Mouse (Mus musculus) forebrain, embryonic 14.5 days (tissue): ENCODE measurements at regions not wholly inside any gene's neighbourhood (a gene's known extent, or its start where the extent isn't known, plus 50 kb on each side); places are given as distances from the start of the nearest gene placed in this dataset.

Experiments used
- ATAC-seq: fragments of 200-750 bp; cut with Nextera tagmentation; 2 replicates; pipeline ENCODE4 v1.8.0; 2017; ENCODE audit warnings: mild to moderate bottlenecking, moderate library complexity
- DNase-seq: peaks from one replicate; pipeline ENCODE4 v3.0.0-alpha.2; 2015; ENCODE audit warnings: low spot score
- H3K27ac ChIP-seq: fragments of 300-500 bp; sonication (generic); 2 replicates; pipeline ENCODE4 v1.5.1; 2014; ENCODE audit warnings: low read depth, mild to moderate bottlenecking, control low read depth, low read length, moderate library complexity
- H3K27me3 ChIP-seq: fragments of 300-500 bp; sonication (generic); replicated peaks from 2 replicates; pipeline ENCODE4 v1.6.1; 2014; ENCODE audit warnings: low read length, control low read depth, mixed read lengths; ENCODE audit not compliant: control insufficient read depth, insufficient read depth
- H3K36me3 ChIP-seq: fragments of 300-500 bp; sonication (generic); 2 replicates; pipeline ENCODE4 v1.6.1; 2014; ENCODE audit warnings: low read length, control low read depth; ENCODE audit not compliant: control insufficient read depth, insufficient read depth
- H3K4me1 ChIP-seq: fragments of 300-500 bp; sonication (generic); 2 replicates; pipeline ENCODE4 v1.6.1; 2014; ENCODE audit warnings: antibody characterized with exemption, low read length, control low read depth; ENCODE audit not compliant: control insufficient read depth, insufficient read depth
- H3K4me2 ChIP-seq: fragments of 300-500 bp; sonication (generic); 2 replicates; pipeline ENCODE4 v1.6.1; 2014; ENCODE audit warnings: mild to moderate bottlenecking, control low read depth, low read length
- H3K4me3 ChIP-seq: fragments of 300-500 bp; sonication (generic); 2 replicates; pipeline ENCODE4 v1.5.1; 2014; ENCODE audit warnings: low read depth, low read length, control low read depth
- H3K9ac ChIP-seq: fragments of 300-500 bp; sonication (generic); 2 replicates; pipeline ENCODE4 v1.6.1; 2014; ENCODE audit warnings: mild to moderate bottlenecking, low read length, control low read depth, moderate library complexity
- H3K9me3 ChIP-seq: fragments of 300-500 bp; sonication (generic); replicated peaks from 2 replicates; pipeline ENCODE4 v1.6.1; 2016; ENCODE audit warnings: low read length, control low read depth, mixed read lengths; ENCODE audit not compliant: control insufficient read depth
- WGBS: fragments of 180-500 bp; shearing (Covaris S2); extraction: QIAGEN DNeasy Blood & Tissue Kit; methylation state at CpG from one replicate; pipeline ENCODE4 v1.1.7; 2014; 5-methylcytosine and 5-hydroxymethylcytosine counted together

DNA sequence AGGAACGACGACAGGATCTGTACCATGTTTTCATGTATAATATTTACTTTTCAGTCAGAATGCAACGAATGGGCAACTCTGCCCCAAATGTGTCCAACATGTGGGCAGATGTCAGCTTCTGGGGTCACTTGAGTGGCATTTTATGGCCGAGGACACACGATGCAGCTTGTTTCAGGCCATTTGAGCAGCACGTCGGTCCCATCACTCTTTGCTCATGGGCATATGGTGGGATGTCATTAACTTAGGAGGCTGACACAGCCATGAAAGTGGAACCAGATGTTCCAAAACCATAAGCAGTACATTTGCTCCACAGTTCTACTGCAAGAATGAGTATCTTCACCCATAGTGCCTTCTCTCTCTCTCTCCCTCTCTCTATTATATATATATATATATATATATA, 499.1 kb upstream of the Sox9 start:
- no peak overlapping the region for H3K4me3 ChIP-seq
- H3K9me3 ChIP-seq: no peaks in the 10 kb centered on the region
- H3K4me2 ChIP-seq: no peak overlapping the region
- no peak for DNase-seq
- no peaks in the 10 kb centered on the region for H3K27me3 ChIP-seq
- H3K4me1 ChIP-seq: no peaks in the 10 kb centered on the region
- ATAC-seq: no peak
- 91% methylated on average over 7 of the region's 7 CpGs for WGBS
- H3K27ac ChIP-seq: no peak overlapping the region
- no peak overlapping the region for H3K9ac ChIP-seq
- no peaks in the 10 kb centered on the region for H3K36me3 ChIP-seq

GRCm38 (mm10) chr11:112298901-112299341, 483.1 kb upstream of the Sox9 start:
- Histone ChIP-seq H3K4me2 (no peak overlapping the region), H3K27me3 (no peaks in the 10 kb centered on the region), H3K4me1 (no peaks in the 10 kb centered on the region), H3K36me3 (no peaks in the 10 kb centered on the region), H3K9ac (no peak overlapping the region), H3K27ac (no peak overlapping the region), H3K9me3 (no peaks in the 10 kb centered on the region), H3K4me3 (no peak overlapping the region)
- 85% methylated on average over 5 of the region's 5 CpGs for WGBS
- ATAC-seq: no peak
- DNase-seq: no peak

GRCm38 (mm10) chr11:112303091-112303490, 478.9 kb upstream of the Sox9 start:
- Histone ChIP-seq H3K27ac (no peak overlapping the region), H3K9me3 (no peaks in the 10 kb centered on the region), H3K4me2 (no peak overlapping the region), H3K36me3 (no peaks in the 10 kb centered on the region), H3K9ac (no peak overlapping the region), H3K27me3 (no peaks in the 10 kb centered on the region), H3K4me1 (0 out of 2 replicates have a peak, but pooled peaks cover 2% of the 10 kb centered on the region), H3K4me3 (no peak overlapping the region)
- DNase-seq (no peak), ATAC-seq (no peak)
- WGBS: 79% methylated on average over 2 of the region's 2 CpGs

DNA sequence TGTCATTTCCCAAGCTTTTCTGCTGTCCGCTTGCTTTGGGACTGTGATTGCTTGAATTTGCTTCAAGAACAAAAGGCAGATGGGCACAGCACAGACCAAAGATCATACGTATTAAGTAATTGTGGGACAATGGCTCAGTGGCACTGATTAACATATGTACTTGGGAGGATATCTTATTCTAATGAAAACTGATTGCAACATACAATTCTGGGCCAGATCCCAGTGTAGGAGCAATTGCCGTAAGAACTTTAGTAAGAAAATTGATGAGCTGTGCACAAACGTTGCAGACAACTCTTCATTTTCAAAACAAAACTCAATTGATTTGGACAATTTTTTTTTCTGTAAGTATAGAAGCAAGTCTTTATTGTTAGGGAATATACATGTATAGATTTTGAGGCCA, 456.2 kb upstream of the Sox9 start:
- no peak overlapping the region for H3K9ac ChIP-seq
- H3K36me3 ChIP-seq: no peaks in the 10 kb centered on the region
- H3K4me1 ChIP-seq: no peaks in the 10 kb centered on the region
- no peaks in the 10 kb centered on the region for H3K9me3 ChIP-seq
- ATAC-seq (no peak), DNase-seq (no peak)
- H3K4me3 ChIP-seq: no peak overlapping the region
- 90% methylated on average over 4 of the region's 4 CpGs for WGBS
- no peak overlapping the region for H3K4me2 ChIP-seq
- H3K27me3 ChIP-seq: no peaks in the 10 kb centered on the region
- H3K27ac ChIP-seq: no peak overlapping the region

GRCm38 (mm10) chr11:112327606-112328005, 454.4 kb upstream of the Sox9 start:
- Histone ChIP-seq H3K27ac (no peak overlapping the region), H3K9me3 (no peaks in the 10 kb centered on the region), H3K27me3 (no peaks in the 10 kb centered on the region), H3K4me2 (no peak overlapping the region), H3K4me3 (no peak overlapping the region), H3K4me1 (no peaks in the 10 kb centered on the region), H3K36me3 (no peaks in the 10 kb centered on the region), H3K9ac (no peak overlapping the region)
- ATAC-seq (no peak), DNase-seq (peak; percentile 6)
- 49% methylated on average over 4 of the region's 4 CpGs for WGBS

GRCm38 (mm10) chr11:112345133-112345532, 436.9 kb upstream of the Sox9 start:
- H3K27me3 ChIP-seq: no peaks in the 10 kb centered on the region
- ATAC-seq: no peak
- no peaks in the 10 kb centered on the region for H3K9me3 ChIP-seq
- no peaks in the 10 kb centered on the region for H3K4me1 ChIP-seq
- H3K27ac ChIP-seq: no peak overlapping the region
- DNase-seq: no peak
- no peak overlapping the region for H3K4me3 ChIP-seq
- no peak overlapping the region for H3K9ac ChIP-seq
- H3K36me3 ChIP-seq: no peaks in the 10 kb centered on the region
- H3K4me2 ChIP-seq: no peak overlapping the region
- WGBS: 59% methylated on average over 6 of the region's 6 CpGs

- Histone ChIP-seq H3K4me1 (no peaks in the 10 kb centered on the region), H3K4me3 (no peak overlapping the region), H3K4me2 (no peak overlapping the region), H3K27me3 (no peaks in the 10 kb centered on the region), H3K9ac (no peak overlapping the region), H3K9me3 (no peaks in the 10 kb centered on the region), H3K36me3 (no peaks in the 10 kb centered on the region), H3K27ac (no peak overlapping the region)
- no peak for ATAC-seq
- 26% methylated on average over 3 of the region's 3 CpGs for WGBS
- no peak for DNase-seq
Observed at GRCm38 (mm10) chr11:112345586-112345985, 436.4 kb upstream of the Sox9 start.

DNA sequence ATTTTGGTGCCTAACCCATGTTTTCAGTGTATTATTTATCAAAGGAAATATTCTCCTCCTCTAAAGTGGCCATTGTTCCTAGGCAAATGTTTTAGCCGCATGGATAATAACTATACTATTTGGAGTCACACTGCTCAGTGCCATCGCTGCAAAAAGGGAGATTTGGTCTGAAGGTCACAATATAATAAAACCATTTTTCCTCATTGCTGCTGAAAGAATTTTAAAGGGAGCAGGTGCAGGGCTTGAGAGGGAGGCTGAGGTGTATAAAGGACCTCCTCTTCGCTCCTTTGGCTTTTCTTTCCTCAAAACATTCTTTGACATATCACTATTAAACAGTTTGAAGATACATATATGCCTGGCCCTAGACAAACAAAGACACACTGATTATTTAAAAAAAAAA, 435.9 kb upstream of the Sox9 start:
- 89% methylated on average over 3 of the region's 3 CpGs for WGBS
- no peak for ATAC-seq

GRCm38 (mm10) chr11:112346532-112346931, 435.5 kb upstream of the Sox9 start:
- no peak overlapping the region for H3K4me3 ChIP-seq

More for the DNA sequence above, 435.9 kb upstream of the Sox9 start:
- no peak for DNase-seq
- Histone ChIP-seq H3K27ac (no peak overlapping the region), H3K9me3 (no peaks in the 10 kb centered on the region), H3K4me2 (no peak overlapping the region), H3K27me3 (no peaks in the 10 kb centered on the region), H3K36me3 (no peaks in the 10 kb centered on the region), H3K4me1 (no peaks in the 10 kb centered on the region), H3K4me3 (no peak overlapping the region), H3K9ac (no peak overlapping the region)

More at GRCm38 (mm10) chr11:112346532-112346931, 435.5 kb upstream of the Sox9 start:
- H3K36me3 ChIP-seq: no peaks in the 10 kb centered on the region
- no peak for DNase-seq
- H3K27me3 ChIP-seq: no peaks in the 10 kb centered on the region
- 84% methylated on average over 7 of the region's 7 CpGs for WGBS
- H3K4me2 ChIP-seq: no peak overlapping the region
- no peak overlapping the region for H3K27ac ChIP-seq
- no peaks in the 10 kb centered on the region for H3K9me3 ChIP-seq
- ATAC-seq: no peak
- no peak overlapping the region for H3K9ac ChIP-seq
- no peaks in the 10 kb centered on the region for H3K4me1 ChIP-seq
